Mouse (Mus musculus) ES-CJ7 (cell line): ENCODE results near the gene Atad3a.
"Not testable (repeated sequence)": the region's sequence is repeated elsewhere in the genome, so short reads cannot be mapped to it uniquely, and the experiment has no call there.

Experiments
- DNase-seq: peaks from one replicate; pipeline ENCODE4 v3.0.0; 2011; ENCODE audit warnings: low read depth, low spot score

The Atad3a gene

DNA sequence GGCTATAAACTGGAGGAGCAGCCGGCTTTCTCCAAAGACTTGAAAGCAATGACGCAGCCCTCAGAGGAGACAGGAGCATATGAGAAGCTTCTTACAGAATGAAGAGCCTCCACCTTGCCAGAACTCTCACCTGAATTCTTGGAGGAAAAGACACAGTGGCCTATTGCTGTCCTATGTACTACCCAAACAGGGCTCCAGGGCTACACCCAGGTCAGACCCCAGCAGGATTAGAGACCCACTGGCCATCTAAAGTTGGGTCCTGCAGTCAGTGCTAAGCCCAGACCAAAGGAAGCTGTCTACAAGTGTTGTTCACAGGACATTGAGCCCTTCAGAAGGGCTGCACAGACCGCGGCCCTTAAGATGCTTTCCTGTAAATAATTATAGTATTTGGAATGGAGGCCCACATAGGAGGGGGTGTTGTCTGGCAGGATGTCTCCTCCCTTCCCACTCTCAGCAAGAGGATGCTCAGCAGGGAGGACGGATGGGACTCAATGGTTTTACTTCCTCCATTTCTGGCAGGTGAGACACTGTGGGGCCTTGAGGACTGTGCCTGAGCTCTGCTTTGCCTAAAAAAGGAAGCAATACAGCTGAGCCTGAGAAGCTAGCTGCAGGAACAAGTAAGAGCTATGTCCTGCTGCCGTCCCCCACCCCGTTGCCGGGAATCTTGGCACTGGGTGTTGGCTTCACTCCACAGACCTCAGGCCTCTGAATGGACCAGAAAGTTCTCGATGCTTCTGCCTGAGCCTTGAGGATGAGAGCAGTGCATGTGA is 14.3 kb upstream of the Atad3a start:
- DNase-seq: peak; percentile 49

DNA sequence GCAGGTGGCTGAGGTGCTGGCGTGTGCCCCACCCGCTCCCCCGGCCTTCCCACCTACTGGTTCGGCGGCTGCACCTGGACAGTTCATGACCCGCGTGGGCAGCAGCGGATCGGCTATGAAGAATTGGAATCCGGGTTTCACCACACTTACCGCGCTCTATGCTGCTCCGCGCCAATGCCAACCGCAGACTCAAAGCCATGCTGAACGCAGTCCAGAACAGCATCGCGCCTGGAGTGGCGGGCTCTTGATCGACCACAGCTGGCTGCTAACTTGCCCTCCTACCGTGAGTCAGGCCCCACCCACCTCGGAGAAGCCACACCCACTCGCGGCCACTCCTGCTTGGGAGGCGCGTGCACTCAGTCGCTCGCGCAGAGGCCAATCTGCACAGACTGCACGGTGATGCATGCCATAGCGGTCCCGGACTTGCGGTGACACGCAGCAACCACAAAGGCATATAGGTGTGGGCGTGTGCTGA is 13.4 kb upstream of the Atad3a start, which contains the start of gene Vwa1:
Gene Vwa1, minus strand, starts transcription at position 419 of the 475 bp plus-strand sequence.
- peak; percentile 89 for DNase-seq

DNA sequence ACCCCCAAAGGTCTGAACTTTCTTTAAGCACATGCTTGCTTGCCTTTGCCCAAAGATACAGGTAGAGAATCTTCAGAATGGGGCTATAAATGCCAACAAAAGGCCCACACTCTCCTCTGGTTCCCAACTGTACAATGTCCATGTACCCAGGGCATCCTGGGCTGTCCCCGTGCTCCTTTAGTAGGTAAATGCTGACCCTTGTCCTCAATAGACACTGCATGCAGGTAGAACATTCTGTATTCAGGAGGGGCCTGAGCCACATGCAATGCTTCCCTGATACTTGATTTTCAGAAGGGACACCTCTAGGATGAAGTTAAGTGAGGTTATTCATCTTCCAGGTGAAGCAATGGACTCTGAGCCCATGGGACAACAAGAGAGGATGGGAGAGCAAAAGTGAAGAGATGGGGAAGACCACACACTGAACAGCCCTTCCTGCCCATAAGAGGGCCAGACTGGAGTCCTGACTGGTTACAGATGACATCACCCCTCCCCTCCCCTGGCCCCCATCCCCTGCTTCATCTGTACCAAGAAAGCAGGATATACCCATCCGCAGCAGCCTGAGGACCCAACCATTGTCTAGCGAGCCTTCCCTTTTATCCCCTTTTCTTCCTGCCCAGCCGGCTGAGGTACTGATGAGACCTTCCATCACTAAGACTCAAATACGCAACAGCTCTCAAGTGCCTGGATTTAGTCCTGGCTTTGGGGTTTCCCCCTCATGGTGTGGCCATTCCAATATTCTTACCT is 12.6 kb upstream of the Atad3a start:
- DNase-seq: no peak

DNA sequence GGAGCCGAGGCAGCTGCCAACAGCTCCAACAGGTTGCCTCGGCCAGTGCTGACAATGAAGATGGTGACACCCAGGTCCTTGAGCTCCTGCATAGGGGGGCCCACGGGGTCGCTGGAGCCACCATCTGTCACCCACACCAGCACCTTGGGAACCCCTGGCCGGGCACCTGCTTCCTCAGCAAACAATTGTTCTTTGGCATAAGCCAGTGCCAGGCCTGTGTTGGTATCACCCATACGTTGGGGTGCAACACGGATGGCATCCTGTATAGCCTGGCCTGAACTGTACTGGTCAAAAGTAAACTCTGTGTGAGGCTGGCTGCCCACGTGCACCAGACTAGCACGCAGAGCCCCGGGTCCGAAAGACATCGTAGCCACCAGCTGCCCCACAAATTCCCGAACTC is 11.9 kb upstream of the Atad3a start:
- no peak for DNase-seq

DNA sequence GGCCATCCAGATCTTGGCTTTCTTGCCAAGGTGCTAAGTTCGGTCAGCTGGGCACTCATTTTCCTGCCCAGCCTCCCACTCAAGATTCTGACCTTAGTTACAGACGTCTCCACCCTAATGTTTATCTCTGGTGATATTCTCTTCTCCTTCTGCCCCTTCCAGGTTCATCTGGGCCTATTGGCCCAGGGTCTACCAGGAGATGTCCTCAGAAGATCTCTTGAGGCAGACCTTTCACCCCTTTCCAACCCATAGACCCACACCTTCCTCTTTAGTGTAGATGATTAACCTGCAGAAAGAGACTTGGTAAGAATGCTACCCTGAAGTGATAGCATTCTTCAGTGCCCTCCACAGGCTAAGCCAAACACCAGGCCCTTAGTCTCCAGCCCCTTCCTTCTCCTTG is 10.8 kb upstream of the Atad3a start:
- DNase-seq: no peak

DNA sequence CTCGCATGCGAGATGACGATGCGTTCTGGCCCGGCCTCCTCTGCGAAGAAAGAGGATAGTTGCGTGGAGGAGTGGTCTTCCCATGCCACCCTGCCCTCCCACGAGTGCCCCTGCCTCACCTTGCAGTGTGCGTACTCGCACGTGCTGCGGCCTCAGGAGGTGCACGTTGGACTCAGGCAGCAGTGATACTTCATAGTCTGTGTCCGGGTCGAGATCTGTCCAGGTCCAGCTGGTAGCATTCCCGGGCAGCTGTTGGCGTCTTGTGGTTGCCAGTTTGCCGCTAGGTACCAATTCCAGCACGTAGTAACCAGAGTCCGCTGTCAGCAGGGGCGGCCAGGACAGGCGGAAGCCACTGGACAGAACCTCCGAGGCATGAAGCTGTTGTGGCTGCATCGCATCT is 9.7 kb upstream of the Atad3a start:
- no peak for DNase-seq

DNA sequence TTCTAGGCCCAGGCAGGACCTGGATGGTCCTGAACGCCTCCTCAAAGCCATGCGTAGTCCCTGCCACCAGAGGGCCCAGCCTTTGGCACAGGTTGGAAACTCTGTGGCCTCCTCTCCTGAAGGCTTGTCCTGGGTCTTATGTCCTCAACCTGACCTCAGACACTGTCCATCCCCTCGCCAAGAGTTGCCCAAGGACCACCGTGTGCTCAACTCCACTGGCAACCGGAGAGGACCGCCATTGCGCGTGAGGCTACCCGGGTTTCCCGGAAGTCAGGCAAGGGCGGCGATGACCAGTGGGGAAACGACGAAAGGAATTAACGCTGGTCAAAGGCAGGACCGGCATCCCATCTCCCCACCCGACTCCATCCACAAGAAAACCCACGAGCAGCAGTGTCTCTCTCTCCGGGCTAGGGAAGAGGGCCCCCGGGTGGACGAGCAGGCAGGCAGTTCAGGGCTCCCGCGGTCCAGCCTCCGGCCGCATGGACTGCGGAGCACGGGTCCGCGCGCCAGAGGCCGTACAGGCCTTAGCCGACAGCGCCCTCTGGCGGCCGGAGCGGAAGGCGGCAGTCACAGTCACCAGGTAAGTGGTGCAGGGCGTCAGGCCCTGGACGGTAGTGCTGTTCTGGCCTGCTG is 9.1 kb upstream of the Atad3a start:
- peak; percentile 81 for DNase-seq

DNA sequence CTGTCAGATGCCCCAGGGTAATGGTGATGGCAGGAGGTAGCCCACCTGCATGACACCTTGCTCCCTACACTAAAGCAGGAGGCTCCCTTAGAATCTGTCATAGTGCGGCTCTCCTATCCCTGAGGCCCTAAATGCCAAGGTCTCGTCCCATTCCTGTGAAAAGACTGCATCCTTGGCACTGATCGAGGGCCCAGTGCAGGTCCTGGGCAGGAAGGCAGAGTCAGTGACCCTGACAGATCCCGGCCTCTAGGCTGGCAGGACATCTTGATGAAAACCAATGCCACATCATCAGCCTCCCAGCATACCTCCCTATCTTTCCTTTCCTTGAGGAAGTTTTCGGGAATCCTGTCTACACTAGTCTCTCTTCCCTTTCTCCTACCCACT is 8.6 kb upstream of the Atad3a start:
- no peak for DNase-seq

DNA sequence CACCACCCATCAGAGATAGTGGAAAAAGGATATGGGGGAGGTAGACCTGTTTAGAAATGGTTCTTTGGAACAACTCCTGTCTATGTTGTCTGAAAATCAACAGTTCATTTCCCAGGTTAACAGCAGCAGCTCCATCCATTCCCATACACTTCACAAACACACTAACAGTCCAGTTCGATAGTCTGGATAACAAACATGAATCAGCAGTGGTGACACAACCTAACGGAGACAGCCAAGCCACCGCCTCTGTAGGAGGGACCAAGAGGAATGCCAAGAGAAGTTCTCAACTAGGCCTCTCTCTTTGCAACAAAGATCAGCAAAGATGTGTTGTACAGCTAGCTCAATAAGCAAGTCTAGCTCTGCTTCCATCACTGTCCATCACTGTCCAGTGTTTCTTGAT is 1.5 kb upstream of the Atad3a start:
- no peak for DNase-seq

DNA sequence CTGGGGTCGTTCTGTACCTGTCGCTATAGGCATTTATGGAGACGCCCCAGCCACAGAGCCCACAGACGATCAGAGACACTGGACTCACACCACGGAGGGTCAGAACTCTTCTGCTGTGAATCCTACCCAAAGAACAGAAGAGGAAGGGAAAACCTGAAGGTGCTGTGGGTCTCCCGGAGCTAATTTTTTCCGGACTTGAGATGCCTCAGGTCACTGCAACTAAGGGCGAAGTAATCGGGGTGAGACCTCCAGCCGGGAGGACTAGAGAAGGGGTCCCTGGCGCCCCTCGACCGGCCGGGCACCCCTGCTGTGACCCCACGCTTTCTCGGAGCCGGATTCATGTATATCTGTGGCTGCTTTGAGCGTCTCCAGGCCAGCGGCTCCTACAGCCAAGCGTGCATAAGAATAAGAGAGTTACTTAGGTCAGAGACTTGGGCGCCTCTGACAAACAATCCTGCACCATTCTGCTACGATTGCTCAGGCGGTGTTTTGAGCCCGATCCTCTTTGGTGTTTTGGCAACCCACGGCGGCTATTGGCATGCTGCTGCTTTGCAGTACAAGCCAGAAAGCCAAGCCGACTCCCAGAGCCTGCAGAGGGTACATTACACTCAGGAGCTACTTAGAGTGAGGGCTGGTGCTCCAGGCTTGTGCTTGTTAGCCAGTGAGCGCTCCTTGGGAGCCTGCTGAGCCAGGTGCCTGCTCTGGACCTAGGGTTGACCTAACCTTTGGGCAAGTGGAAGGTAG is 635 bp upstream of the Atad3a start:
- DNase-seq: peak; percentile 46

DNA sequence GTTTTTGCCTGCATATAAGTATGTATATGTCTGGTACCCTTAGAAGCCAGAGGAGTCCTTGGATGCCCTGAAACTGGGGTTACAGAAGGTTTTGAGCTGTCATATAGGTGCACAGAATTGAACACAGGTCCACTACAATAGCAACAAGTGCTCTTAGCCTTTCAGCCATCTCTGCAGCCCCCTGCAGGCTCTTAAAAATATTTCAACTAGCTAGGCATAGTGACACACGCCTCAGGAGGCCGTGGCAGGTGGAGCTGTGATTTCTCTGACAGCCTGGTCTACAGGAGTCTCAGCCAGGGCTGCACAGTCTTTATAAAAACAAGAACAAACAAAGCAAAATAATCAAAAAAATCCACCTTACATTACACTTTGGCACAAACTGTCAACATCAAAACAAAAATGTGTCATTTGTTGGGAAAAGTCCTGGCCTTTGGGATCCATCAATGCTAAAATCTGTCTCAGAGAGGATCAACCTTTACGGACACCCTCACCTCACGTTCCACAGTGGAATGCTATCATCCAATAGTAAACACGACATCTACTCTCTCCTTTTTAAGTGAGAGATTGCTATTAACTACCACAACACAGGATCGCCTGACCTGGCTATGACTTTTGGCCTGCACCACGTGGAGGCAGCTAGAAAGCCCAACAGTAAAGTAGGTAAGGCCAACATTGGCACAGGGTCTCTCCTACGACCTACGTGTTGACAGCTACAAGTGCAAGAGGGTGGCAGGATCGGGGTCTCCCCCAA is 856 bp downstream of the Atad3a start:
- peak; percentile 72 for DNase-seq

DNA sequence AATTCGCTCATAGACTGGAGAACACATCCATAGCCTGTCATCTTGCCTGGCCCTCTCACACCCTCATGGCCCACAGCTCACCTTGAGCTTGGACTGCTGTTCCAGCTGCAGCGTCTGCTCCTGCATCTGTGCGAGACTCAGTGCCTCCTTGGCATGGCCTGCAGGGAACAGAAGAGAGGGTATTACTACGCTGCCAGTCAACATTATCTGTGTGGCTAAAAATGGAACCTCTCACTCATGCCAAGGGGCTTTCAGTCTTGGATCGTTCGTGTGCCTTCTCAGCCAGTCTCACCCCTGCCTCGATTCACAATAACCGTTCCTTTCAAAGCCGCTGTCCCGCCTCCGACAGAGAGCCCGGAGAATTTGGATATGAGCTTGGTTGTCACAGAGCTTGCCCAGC is 3.9 kb downstream of the Atad3a start:
- no peak for DNase-seq

DNA sequence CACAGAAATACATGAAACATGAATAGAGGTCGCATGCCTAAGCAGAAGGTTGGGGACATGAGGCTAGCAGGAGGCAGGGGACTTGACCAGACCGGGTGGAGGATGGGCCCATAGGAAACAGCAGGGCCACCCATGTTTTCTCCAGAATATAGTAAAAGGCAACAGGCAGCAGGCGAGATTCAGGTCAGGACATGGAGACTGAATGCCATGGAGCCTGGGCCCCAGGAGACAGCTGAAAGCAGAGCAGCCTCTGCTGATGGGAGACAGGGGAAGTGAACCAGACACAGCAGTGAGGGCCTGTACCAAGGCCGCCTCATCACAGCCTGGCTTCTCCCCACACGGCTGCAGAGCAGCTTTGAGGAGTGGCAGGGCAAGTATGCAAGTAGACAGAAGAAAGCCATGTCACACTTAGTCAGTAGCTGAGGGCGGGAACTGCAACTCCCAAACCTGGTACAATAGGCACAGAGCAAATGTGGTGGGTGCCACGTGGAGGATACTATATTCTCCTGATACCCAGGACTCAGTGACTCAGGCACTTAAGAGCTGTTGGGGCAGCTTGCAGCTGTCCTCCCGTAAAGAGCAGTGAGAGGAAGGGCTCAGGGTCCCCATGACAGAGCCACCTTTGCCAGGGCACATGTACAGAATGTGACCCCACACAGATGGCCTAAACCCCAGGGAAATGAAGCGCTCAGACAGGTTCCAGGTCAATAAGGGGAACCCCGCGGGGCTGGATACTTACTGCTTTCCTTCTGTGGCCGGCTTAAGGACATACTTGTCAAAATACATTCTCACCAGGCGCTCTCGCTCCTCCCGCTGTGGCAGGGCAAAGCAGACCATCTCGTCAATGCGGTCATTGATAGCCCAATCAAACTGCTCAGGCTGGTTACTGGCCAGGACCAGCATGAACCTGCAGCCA is 14.1 kb downstream of the Atad3a start:
- DNase-seq: no peak

DNA sequence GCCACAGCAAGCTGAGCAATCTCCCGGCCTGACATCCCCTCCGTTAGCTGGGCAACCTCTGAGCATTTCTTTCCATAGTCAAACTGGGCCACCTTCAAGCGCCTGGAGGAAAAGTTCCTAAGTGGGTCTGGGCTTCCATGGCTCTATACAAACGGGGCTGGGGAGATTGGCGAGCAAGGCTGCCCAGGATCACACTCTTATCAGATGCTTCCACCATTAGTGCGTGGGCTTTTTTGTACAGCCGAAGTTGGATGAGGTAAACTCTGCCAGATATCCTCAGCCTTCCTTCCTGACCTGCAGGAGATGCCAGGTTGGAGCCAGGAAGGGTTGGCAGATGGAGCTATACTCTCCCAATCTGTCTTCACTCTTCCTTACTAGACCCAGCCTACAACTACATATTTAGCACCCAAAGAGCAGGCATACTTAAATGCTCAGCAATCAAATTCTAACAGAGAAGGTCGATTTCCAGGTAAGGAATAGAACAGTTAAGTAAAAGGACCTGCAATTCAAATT is 14.8 kb downstream of the Atad3a start:
- no peak for DNase-seq

DNA sequence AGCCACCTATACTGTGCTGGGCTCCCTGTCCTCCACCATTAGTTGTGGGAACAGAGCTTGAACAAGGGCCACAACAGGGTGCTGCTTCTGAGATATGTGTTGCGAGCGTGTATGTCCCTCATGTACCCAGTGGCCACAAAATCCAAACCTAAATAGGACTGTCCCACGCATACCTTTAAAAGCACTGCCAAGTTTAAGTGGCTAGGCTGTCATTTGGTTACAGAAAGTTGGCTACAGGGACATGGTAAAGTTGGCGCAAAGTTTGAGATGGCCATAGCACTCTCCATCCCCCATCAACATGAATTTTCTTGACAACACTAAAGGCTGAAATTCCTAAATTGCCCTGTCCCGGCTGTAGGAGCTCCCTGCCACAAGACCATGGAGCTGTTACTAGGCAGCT is 15.8 kb downstream of the Atad3a start:
- DNase-seq: no peak

DNA sequence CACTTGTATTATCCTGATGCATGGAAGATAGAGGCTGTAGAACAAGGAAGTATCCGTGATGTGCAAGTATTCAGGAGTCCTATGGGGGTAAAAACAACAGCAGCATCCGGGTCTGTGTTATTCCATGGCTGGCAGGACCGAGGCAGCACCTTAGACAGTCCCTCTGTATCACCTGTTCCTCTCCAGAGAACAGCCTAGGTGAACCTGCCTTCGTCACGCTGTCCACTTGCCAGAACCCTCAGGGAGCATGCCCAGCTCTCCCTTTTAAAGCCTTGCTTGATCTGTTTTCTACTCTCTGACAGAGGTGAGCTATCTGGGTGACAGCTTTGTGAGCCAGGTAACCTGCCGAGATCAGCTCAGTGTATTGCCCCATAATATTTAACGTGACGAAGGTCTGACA is 16.4 kb downstream of the Atad3a start:
- no peak for DNase-seq

DNA sequence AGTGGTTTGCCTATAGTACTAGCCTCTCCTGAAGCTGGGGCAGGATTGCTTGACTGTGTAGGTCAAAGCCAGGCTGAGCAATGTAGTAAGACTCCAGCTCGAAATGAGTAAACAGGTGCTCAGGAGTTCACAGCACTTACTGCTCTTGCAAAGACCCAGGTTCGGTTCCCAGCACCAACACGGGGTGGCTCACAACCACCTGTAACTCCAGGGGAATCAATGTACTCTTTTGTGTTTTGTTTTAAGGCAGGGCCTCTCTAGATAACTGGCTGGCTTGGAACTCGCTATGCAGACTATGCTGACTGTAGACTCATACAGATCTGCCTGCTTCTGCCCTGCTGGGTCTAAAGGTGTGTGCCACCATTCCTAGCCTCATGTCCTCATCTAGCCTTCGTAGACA is 18.2 kb downstream of the Atad3a start:
- DNase-seq: no peak

DNA sequence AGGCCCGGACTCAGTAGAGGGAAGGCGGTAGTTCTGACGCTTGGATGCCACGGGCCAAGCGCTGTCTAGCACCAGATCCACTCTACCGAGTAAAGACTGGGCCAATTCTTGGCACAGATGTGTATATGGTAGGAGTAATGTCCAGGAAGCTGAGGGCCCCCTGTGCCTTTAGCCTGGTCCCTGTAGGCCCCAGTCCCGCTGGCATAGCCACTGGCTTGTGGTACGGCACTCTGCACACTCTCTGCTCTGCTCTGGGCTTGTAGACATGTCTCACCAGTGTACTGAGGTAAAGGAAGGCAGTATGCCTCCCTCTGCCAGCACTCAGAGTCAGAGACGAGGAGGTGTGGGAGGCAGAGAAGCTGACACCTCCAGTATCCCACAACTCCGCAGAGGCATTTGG is 20.2 kb downstream of the Atad3a start:
- not testable (repeated sequence) for DNase-seq

DNA sequence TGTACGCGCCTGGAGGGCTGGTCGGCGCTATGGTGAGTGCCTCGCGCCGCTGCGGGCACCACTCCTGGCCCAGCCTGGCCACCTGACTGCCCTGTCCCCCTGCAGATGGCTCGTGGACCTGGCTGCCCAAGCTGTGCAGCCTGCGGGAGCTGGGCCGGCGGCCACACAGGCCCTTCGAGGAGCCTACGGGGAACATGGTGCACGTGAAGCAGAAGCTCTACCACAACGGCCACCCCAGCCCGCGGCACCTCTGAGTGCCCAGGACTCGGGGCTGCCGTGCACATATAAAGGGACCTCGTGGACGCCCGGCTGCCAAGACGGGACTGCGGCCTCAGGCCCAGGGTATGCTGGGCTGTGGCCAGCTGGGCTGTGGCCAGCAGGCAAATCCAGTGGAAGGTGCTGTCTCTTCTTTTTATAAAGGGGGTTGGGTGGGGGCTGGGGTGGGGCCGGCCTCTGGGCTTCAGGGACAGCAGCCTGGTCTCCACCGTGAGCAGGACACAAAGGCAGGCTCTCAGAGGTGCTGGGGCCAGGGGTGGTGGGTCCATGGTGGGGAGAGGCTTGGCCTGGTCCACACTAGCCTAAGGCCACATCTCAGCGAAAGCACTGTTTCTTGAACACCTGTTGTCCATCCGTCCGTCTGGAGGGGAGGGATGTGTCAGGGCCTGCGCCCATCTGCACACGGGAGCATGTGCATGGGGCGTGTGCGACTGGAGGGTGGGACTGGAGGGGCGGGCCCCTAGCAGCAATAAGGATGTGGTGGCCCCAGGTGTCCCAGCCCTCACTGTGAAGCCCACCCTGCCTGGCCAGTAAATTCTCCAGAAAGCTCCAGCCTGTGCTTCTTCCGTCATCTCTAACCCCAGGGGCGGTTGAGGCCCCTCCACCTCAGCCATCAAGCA is 20.9 kb downstream of the Atad3a start:
- DNase-seq: no peak
